Mouse (Mus musculus) ES-E14 (cell line): ENCODE results near the gene Acot1.

Experiments used
- CHD2 ChIP-seq: IDR thresholded peaks from 2 replicates; pipeline ENCODE4 v1.6.1; 2014; ENCODE audit warnings: mild to moderate bottlenecking, low read depth, low read length, inconsistent platforms
- MAFK ChIP-seq: IDR thresholded peaks from 2 replicates; pipeline ENCODE4 v1.6.1; 2014; ENCODE audit warnings: mild to moderate bottlenecking, low read depth, low read length, inconsistent platforms; ENCODE audit not compliant: insufficient read depth
- ZNF384 ChIP-seq: IDR thresholded peaks from 2 replicates; pipeline ENCODE4 v1.6.1; 2012; ENCODE audit warnings: low read depth, low read length, inconsistent platforms

- no peak for TF ChIP-seq ZNF384
- no peak for TF ChIP-seq CHD2
- no peak for TF ChIP-seq MAFK
Observed at GRCm38 (mm10) chr12:84067752-84068151, 58.5 kb downstream of the Acot1 start.
